24 mouse cellular contexts compared by ENCODE assay signal in genomic region chr5:63397963-63398362, GRCm38 (mm10).
"Had no signal": no experiment of that assay in that cellular context is flagged by ENCODE, and none has a peak within 500 bp of the region (broad histone marks: within the 10 kb centered on the region; RNA-seq: fewer than 3 reads in every experiment).

No protein-coding gene starts in this region.

- DNase-seq: gastrocnemius, postnatal 14 days; gastrocnemius, postnatal 36 days; heart, adult 11 months; heart, adult 2 months; heart, postnatal 14 days; heart, postnatal 36 days; kidney, adult 11 months; kidney, adult 2 months; kidney, adult 9 months; kidney, postnatal 14 days; kidney, postnatal 36 days; layer of hippocampus, adult 9-11 months; layer of hippocampus, postnatal 36 days; left cerebral cortex, postnatal 4 days had no signal

- H3K9ac ChIP-seq: heart, embryonic 13.5 days; heart, embryonic 15.5 days; hindbrain, embryonic 15.5 days; kidney, embryonic 15.5 days; limb, embryonic 13.5 days; limb, embryonic 15.5 days; liver, embryonic 12.5 days; liver, embryonic 14.5 days had no signal

- ATAC-seq: intestine, embryonic 16.5 days; liver, embryonic 12.5 days had no signal

- H3K4me1 ChIP-seq: heart, embryonic 13.5 days; heart, embryonic 15.5 days; hindbrain, embryonic 15.5 days; kidney, embryonic 15.5 days; limb, embryonic 13.5 days; limb, embryonic 15.5 days; liver, embryonic 12.5 days had no signal

- H3K4me3 ChIP-seq: heart, adult 2 months; heart, embryonic 13.5 days; heart, embryonic 15.5 days; hindbrain, embryonic 15.5 days; kidney, embryonic 15.5 days; limb, embryonic 13.5 days; limb, embryonic 15.5 days; liver, embryonic 12.5 days had no signal

- H3K9me3 ChIP-seq: heart, embryonic 13.5 days; heart, embryonic 15.5 days; hindbrain, embryonic 15.5 days; kidney, embryonic 15.5 days; limb, embryonic 13.5 days; limb, embryonic 15.5 days; liver, embryonic 12.5 days had no signal

- H3K27me3 ChIP-seq: heart, embryonic 13.5 days; heart, embryonic 15.5 days; hindbrain, embryonic 15.5 days; kidney, embryonic 15.5 days; limb, embryonic 13.5 days; limb, embryonic 15.5 days; liver, embryonic 12.5 days had no signal

- H3K27ac ChIP-seq: heart, adult 2 months; heart, embryonic 13.5 days; heart, embryonic 15.5 days; hindbrain, embryonic 15.5 days; kidney, embryonic 15.5 days; limb, embryonic 13.5 days; limb, embryonic 15.5 days; liver, embryonic 12.5 days; liver, embryonic 14.5 days had no signal

- H3K4me2 ChIP-seq: heart, embryonic 11.5 days; heart, embryonic 13.5 days; heart, embryonic 15.5 days; hindbrain, embryonic 15.5 days; kidney, embryonic 15.5 days; limb, embryonic 13.5 days; limb, embryonic 15.5 days; liver, embryonic 12.5 days had no signal

- H3K36me3 ChIP-seq: heart, embryonic 13.5 days; heart, embryonic 15.5 days; hindbrain, embryonic 15.5 days; kidney, embryonic 15.5 days; limb, embryonic 13.5 days; limb, embryonic 15.5 days; liver, embryonic 12.5 days had no signal
